Mouse (Mus musculus) cerebellum, adult 2 months (tissue): ENCODE data around the gene Rnf220. TPM values are rescaled to one million over a fixed set of nuclear protein-coding genes. Genes with fewer than 3 reads are reported as not detected.
A peak's percentile ranks its signal among the peaks of the same experiment; 100 is the strongest.

Experiments used
- DNase-seq, 2 experiments: peaks; one replicate each; pipeline ENCODE4 v3.0.0; 2021
- H3K27ac ChIP-seq: fragments of 200-500 bp; 2 replicates; pipeline ENCODE4 v1.5.1; 2012; ENCODE audit warnings: low read length, control low read depth, inconsistent platforms; ENCODE audit not compliant: insufficient read depth
- H3K27me3 ChIP-seq: fragments of 200-500 bp; 2 replicates; pipeline ENCODE4 v1.6.1; 2012; ENCODE audit warnings: inconsistent platforms, mild to moderate bottlenecking, low read length, moderate library complexity; ENCODE audit not compliant: control insufficient read depth, insufficient read depth
- H3K4me1 ChIP-seq: fragments of 200-500 bp; 2 replicates; pipeline ENCODE4 v1.6.1; 2011; ENCODE audit warnings: low read length; ENCODE audit not compliant: control insufficient read depth, insufficient read depth
- H3K4me3 ChIP-seq: fragments of 200-500 bp; replicated peaks from 2 replicates; pipeline ENCODE3; 2011; ENCODE audit warnings: mild to moderate bottlenecking, low read depth, low read length, control low read depth; ENCODE audit not compliant: insufficient read depth
- CTCF ChIP-seq: fragments of 200-500 bp; IDR thresholded peaks from 2 replicates; pipeline ENCODE4 v1.5.1; 2011; ENCODE audit warnings: low read depth, mild to moderate bottlenecking, control low read depth, low read length, moderate library complexity, borderline replicate concordance; ENCODE audit not compliant: insufficient read depth
- POLR2A ChIP-seq: fragments of 200-500 bp; IDR thresholded peaks from 2 replicates; pipeline ENCODE4 v1.6.1; 2011; ENCODE audit warnings: low read length, control low read depth, borderline replicate concordance; ENCODE audit not compliant: insufficient read depth
- WGBS: fragments of 180-500 bp; shearing (Covaris S2); methylation state at CpG from one replicate; pipeline ENCODE4 v1.1.7; 2018; 5-methylcytosine and 5-hydroxymethylcytosine counted together
- polyA plus RNA-seq: library from polyadenylated mRNA; depleted of rRNA; stranded (reverse); fragments of >200 nt; gene quantifications from 2 replicates; pipeline ENCODE4 v1.2.3, GENCODE M21; 2012

The Rnf220 gene
- polyA plus RNA-seq, 1 experiment: 183 TPM

- DNase-seq: no peak
- no peak for TF ChIP-seq CTCF
- no peak for TF ChIP-seq POLR2A
- 0 out of 2 replicates have a peak, but pooled peaks cover 4% of the 10 kb centered on the region for H3K4me1 ChIP-seq
- H3K4me3 ChIP-seq: no peak overlapping the region
- no peak overlapping the region for H3K27ac ChIP-seq
- H3K27me3 ChIP-seq: no peaks in the 10 kb centered on the region
- 82% methylated on average over 1 of the region's 1 CpGs for WGBS
Measured at GRCm38 (mm10) chr4:117250982-117251381, 245.9 kb downstream of the Rnf220 start.

DNA sequence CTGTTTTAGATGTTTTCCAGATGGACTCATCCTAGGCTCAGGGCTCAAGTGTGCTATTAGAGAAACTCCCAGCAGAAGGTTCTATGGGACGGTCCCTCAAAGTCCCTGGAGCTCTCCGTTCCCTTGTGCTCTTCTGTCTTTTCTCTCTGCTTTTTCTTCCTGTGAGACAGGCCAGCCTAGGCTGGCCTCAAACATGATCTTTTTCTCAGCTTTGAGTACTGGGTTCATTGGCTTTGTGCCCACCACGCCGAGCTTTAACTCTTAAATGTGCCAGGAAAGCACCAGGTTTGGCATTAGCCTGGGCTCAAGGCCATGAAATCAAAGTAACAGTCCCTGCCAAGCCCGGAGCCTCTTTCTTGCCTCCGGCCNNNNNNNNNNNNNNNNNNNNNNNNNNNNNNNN lies 256.0 kb downstream of the Rnf220 start:
- peak; percentile 27 to 57 for DNase-seq
- WGBS: 11% methylated on average over 6 of the region's 6 CpGs
- TF ChIP-seq CTCF (no peak), POLR2A (no peak)

DNA sequence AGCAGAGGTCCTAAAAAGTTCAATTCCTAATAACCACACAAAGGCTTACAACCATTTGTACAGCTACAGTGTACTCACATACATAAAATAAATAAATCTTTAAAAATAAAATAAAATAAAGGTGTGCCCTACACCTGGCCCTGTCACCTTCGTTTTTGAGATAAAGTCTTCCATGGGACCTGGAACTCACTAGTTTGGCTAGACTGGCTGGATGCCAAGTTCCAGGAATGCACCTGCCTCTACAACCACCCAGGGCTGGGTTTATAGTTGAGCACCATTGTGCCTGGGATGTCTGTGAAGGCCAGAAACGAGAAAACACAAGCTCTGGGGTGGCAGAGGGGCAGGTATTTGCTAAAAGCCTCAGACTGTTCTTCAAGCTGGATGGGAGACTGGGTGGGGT lies 257.7 kb downstream of the Rnf220 start:
- H3K4me1 ChIP-seq: no peaks in the 10 kb centered on the region
- H3K27me3 ChIP-seq: no peaks in the 10 kb centered on the region
- 64% methylated on average over 2 of the region's 2 CpGs for WGBS
- H3K27ac ChIP-seq: no peak overlapping the region
- H3K4me3 ChIP-seq: no peak overlapping the region
- no peak for TF ChIP-seq POLR2A
- TF ChIP-seq CTCF: no peak
- DNase-seq: no peak

More for the DNA sequence above, 256.0 kb downstream of the Rnf220 start:
- Histone ChIP-seq H3K27ac (no peak overlapping the region), H3K27me3 (no peaks in the 10 kb centered on the region), H3K4me1 (no peaks in the 10 kb centered on the region), H3K4me3 (no peak overlapping the region)

- H3K27me3 ChIP-seq: no peaks in the 10 kb centered on the region
- H3K27ac ChIP-seq: no peak overlapping the region
- DNase-seq: no peak
- WGBS: 27% methylated on average over 4 of the region's 4 CpGs
- TF ChIP-seq CTCF (no peak), POLR2A (no peak)
- H3K4me1 ChIP-seq: no peaks in the 10 kb centered on the region
- no peak overlapping the region for H3K4me3 ChIP-seq
Measured at GRCm38 (mm10) chr4:117235822-117236221, 261.0 kb downstream of the Rnf220 start.

- WGBS: 89% methylated on average over 7 of the region's 7 CpGs
Measured at GRCm38 (mm10) chr4:117234166-117234741, 262.6 kb downstream of the Rnf220 start.

GRCm38 (mm10) chr4:117231208-117231607 lies 265.6 kb downstream of the Rnf220 start:
- H3K27me3 ChIP-seq: no peaks in the 10 kb centered on the region
- H3K27ac ChIP-seq: no peak overlapping the region
- 89% methylated on average over 2 of the region's 2 CpGs for WGBS
- no peaks in the 10 kb centered on the region for H3K4me1 ChIP-seq
- H3K4me3 ChIP-seq: no peak overlapping the region
- no peak for TF ChIP-seq POLR2A
- no peak for TF ChIP-seq CTCF
- DNase-seq: no peak

More at GRCm38 (mm10) chr4:117234166-117234741, 262.6 kb downstream of the Rnf220 start:
- Histone ChIP-seq H3K4me3 (no peak overlapping the region), H3K27me3 (no peaks in the 10 kb centered on the region), H3K4me1 (no peaks in the 10 kb centered on the region), H3K27ac (no peak overlapping the region)
- TF ChIP-seq CTCF (no peak), POLR2A (no peak)
- DNase-seq: no peak

GRCm38 (mm10) chr4:117230331-117230730 lies 266.5 kb downstream of the Rnf220 start:
- WGBS: 60% methylated on average over 10 of the region's 10 CpGs
- no peak overlapping the region for H3K27ac ChIP-seq
- no peaks in the 10 kb centered on the region for H3K4me1 ChIP-seq
- no peak for DNase-seq
- no peaks in the 10 kb centered on the region for H3K27me3 ChIP-seq
- H3K4me3 ChIP-seq: no peak overlapping the region
- TF ChIP-seq POLR2A (no peak), CTCF (peak; percentile 17; the same call in 1 of the 2 replicates)

DNA sequence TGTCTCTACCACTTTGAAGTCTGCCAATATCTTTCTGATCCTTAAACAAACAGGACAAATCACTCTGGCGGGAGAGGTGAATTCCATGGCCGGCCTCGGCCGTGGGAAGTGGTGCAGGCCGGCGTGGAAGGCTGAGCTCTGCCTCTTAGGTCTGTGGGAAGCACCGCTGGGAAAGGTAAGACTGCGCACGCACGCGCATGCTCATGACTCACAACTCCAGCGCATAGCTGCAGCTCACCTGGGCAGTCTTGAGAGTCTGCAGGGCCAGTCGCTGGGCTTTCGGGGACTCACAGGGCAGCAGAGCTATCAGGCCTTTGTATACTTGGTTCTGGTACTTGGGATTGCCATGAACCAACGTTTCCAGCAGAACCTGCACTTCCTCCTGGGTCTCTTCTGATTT lies 267.3 kb downstream of the Rnf220 start:
- Histone ChIP-seq H3K4me1 (no peaks in the 10 kb centered on the region), H3K27me3 (no peaks in the 10 kb centered on the region), H3K4me3 (no peak overlapping the region), H3K27ac (no peak overlapping the region)
- no peak for DNase-seq
- WGBS: 85% methylated on average over 15 of the region's 15 CpGs
- no peak for TF ChIP-seq POLR2A
